8 mouse cellular contexts compared by ENCODE assay signal in genomic region chr12:113138901-113139864, GRCm38 (mm10). TPM values are rescaled to one million over a fixed set of nuclear protein-coding genes. Genes with fewer than 3 reads are reported as not detected.
DNase-seq lines count a peak whose midpoint lies in the region; ATAC-seq and TF ChIP-seq lines count a peak whose summit lies in the region.

No protein-coding gene starts in this region.

- H3K4me1 ChIP-seq in heart, adult 2 months (ENCODE audit: control insufficient read depth, insufficient read depth, low read length), result peaks cover 14% of the 10 kb centered on the region
- H3K4me1 ChIP-seq in forebrain, embryonic 16.5 days (replicated peaks; ENCODE audit: control insufficient read depth, insufficient read depth, low read length), result peaks cover 43% of the 10 kb centered on the region
- peaks cover 34% of the 10 kb centered on the region for H3K4me1 ChIP-seq in kidney, embryonic 14.5 days (ENCODE audit: control insufficient read depth, insufficient read depth, low read length)

- TF ChIP-seq CTCF in heart, adult 2 months (IDR thresholded peaks at IDR 0.05), result no peak

- TF ChIP-seq EP300 in heart, adult 2 months (IDR thresholded peaks at IDR 0.05; ENCODE audit: insufficient read depth, low read depth, low read length), result 0 out of 2 replicates have a peak, but pooled peaks have one; percentile 6

- intact Hi-C loops in heart, adult 2 months (cut with DNase I), result loop anchor here (2.0 kb wide), 1 partner anchor 20 kb away; no protein-coding TSS in a partner anchor

- no peaks in the 10 kb centered on the region for H3K27me3 ChIP-seq in heart, adult 2 months (ENCODE audit: control insufficient read depth, insufficient read depth, low read length)
- H3K27me3 ChIP-seq in forebrain, embryonic 16.5 days (replicated peaks; ENCODE audit: control insufficient read depth, insufficient read depth, low read length), result no peaks in the 10 kb centered on the region
- H3K27me3 ChIP-seq in kidney, embryonic 14.5 days (ENCODE audit: control insufficient read depth, insufficient read depth, low read length), result 0 out of 2 replicates have a peak, but pooled peaks cover 7% of the 10 kb centered on the region

- peaks cover 6% of the 10 kb centered on the region for H3K36me3 ChIP-seq in heart, adult 2 months (ENCODE audit: control insufficient read depth, insufficient read depth, low read length)
- peaks cover 29% of the 10 kb centered on the region for H3K36me3 ChIP-seq in forebrain, embryonic 16.5 days (ENCODE audit: control insufficient read depth, insufficient read depth)
- H3K36me3 ChIP-seq in kidney, embryonic 14.5 days (ENCODE audit: control insufficient read depth, insufficient read depth, low read length), result peaks cover 46% of the 10 kb centered on the region

- 44% methylated on average over 11 of the region's 11 CpGs for WGBS in heart, adult 2 months
- 21% methylated on average over 11 of the region's 11 CpGs for WGBS in forebrain, embryonic 16.5 days
- WGBS in kidney, embryonic 14.5 days, result 42% methylated on average over 11 of the region's 11 CpGs

- no peak for ATAC-seq in forebrain, embryonic 16.5 days
- peak; percentile 0; the same call in 1 of the 2 replicates for ATAC-seq in kidney, embryonic 14.5 days (ENCODE audit: low FRiP score, low TSS enrichment)

- TF ChIP-seq POLR2A in heart, adult 2 months (IDR thresholded peaks at IDR 0.05; ENCODE audit: insufficient read depth, low read depth, low read length), result no peak

- no peaks in the 10 kb centered on the region for H3K9me3 ChIP-seq in forebrain, embryonic 16.5 days (ENCODE audit: control insufficient read depth, low read length)
- H3K9me3 ChIP-seq in kidney, embryonic 14.5 days (ENCODE audit: control insufficient read depth, low read length), result no peaks in the 10 kb centered on the region

- DNase-seq in heart, adult 2 months, result peak; percentile 41 to 54
- DNase-seq in heart, adult 8-10 months (ENCODE audit: low spot score), result no peak
- DNase-seq in lung, postnatal 25 days (ENCODE audit: low spot score), result peak; percentile 85
- DNase-seq in c-Kit-positive CD71-positive TER-119-positive erythroid progenitor cells, embryonic 14.5 days (ENCODE audit: low spot score), result no peak
- DNase-seq in thymus, postnatal 0 days (ENCODE audit: low spot score), result no peak
- DNase-seq in thymus, postnatal 25 days, result no peak

- peak overlapping the region; percentile 84 for H3K4me2 ChIP-seq in forebrain, embryonic 16.5 days (ENCODE audit: low read length)
- peak overlapping the region; percentile 65 for H3K4me2 ChIP-seq in kidney, embryonic 14.5 days (replicated peaks; ENCODE audit: low read depth, low read length)

- H3K4me3 ChIP-seq in heart, adult 2 months, result peak overlapping the region; percentile 84
- H3K4me3 ChIP-seq in forebrain, embryonic 16.5 days (replicated peaks; ENCODE audit: low read length), result peak overlapping the region; percentile 79
- H3K4me3 ChIP-seq in kidney, embryonic 14.5 days (ENCODE audit: low read length), result peak overlapping the region; percentile 54

- H3K9ac ChIP-seq in heart, adult 2 months (ENCODE audit: low read depth, low read length), result peak overlapping the region; percentile 10; the same call in 1 of the 2 replicates
- peak overlapping the region; percentile 76 for H3K9ac ChIP-seq in forebrain, embryonic 16.5 days (replicated peaks; ENCODE audit: low read depth, low read length)
- no peak overlapping the region for H3K9ac ChIP-seq in kidney, embryonic 14.5 days (ENCODE audit: low read depth, low read length)

- 0 out of 2 replicates have a peak, but pooled peaks cover 1% of the 10 kb centered on the region for H3K79me2 ChIP-seq in heart, adult 2 months (replicated peaks; ENCODE audit: control insufficient read depth, insufficient read depth, low read length)

- H3K27ac ChIP-seq in heart, adult 2 months, result peak overlapping the region; percentile 100
- H3K27ac ChIP-seq in forebrain, embryonic 16.5 days (ENCODE audit: low read length), result peak overlapping the region; percentile 84
- no peak overlapping the region for H3K27ac ChIP-seq in kidney, embryonic 14.5 days (ENCODE audit: low read depth, low read length)

RNA-seq across cellular contexts. Expression of gene Crip2, which starts 0.9 kb away (rescaled TPM):
- total RNA-seq in heart, adult 2 months (2021), result 1,000 to 10,000 TPM; 1,390 to 1,660 TPM
- 3,159 and 3,188 TPM in 2 replicates for polyA plus RNA-seq in heart, adult 2 months (2012; rRNA removed)
- total RNA-seq in heart, adult 8-10 months (2022), result 1,000 to 10,000 TPM; 1,612 to 1,913 (median 1,690) TPM
- 426 and 444 TPM in 2 replicates for polyA plus RNA-seq in forebrain, embryonic 16.5 days (2015; fragmentation: Nextera tagmentation; extraction: Ambion mirVana)
- polyA plus RNA-seq in kidney, embryonic 14.5 days (2014; fragmentation: Nextera tagmentation; extraction: Ambion mirVana), result 162 and 174 TPM in 2 replicates
- 113 and 122 TPM in 2 replicates for polyA plus RNA-seq in thymus, postnatal 0 days (2015; fragmentation: Nextera tagmentation; extraction: Ambion mirVana)

RNA-seq across cellular contexts. Expression of gene Crip1, which starts 6.9 kb away (rescaled TPM):
- 100 to 1,000 TPM; 194 to 200 TPM for total RNA-seq in heart, adult 2 months (2021)
- 429 and 531 TPM in 2 replicates for polyA plus RNA-seq in heart, adult 2 months (2012; rRNA removed)
- total RNA-seq in heart, adult 8-10 months (2022), result 100 to 1,000 TPM; 154 to 215 (median 169) TPM
- 30.6 and 35.2 TPM in 2 replicates for polyA plus RNA-seq in forebrain, embryonic 16.5 days (2015; fragmentation: Nextera tagmentation; extraction: Ambion mirVana)
- polyA plus RNA-seq in kidney, embryonic 14.5 days (2014; fragmentation: Nextera tagmentation; extraction: Ambion mirVana), result 194 and 281 TPM in 2 replicates
- polyA plus RNA-seq in thymus, postnatal 0 days (2015; fragmentation: Nextera tagmentation; extraction: Ambion mirVana), result 2,725 and 3,094 TPM in 2 replicates

RNA-seq across cellular contexts. Expression of gene Tedc1, which starts 17.0 kb away (rescaled TPM):
- total RNA-seq in heart, adult 2 months (2021), result under 1 TPM; 0.34 to 0.52 TPM
- polyA plus RNA-seq in heart, adult 2 months (2012; rRNA removed), result 0.45 and 0.67 TPM in 2 replicates
- total RNA-seq in heart, adult 8-10 months (2022), result under 1 TPM; 0.12 to 0.49 (median 0.33) TPM
- 20.2 and 21.5 TPM in 2 replicates for polyA plus RNA-seq in forebrain, embryonic 16.5 days (2015; fragmentation: Nextera tagmentation; extraction: Ambion mirVana)
- 33.0 and 37.4 TPM in 2 replicates for polyA plus RNA-seq in kidney, embryonic 14.5 days (2014; fragmentation: Nextera tagmentation; extraction: Ambion mirVana)
- 49.4 and 71.1 TPM in 2 replicates for polyA plus RNA-seq in thymus, postnatal 0 days (2015; fragmentation: Nextera tagmentation; extraction: Ambion mirVana)

RNA-seq across cellular contexts. Expression of gene Mta1, which starts 41.1 kb away (rescaled TPM):
- total RNA-seq in heart, adult 2 months (2021), result 10 to 100 TPM; 44.8 to 54.8 TPM
- 35.4 and 42.4 TPM in 2 replicates for polyA plus RNA-seq in heart, adult 2 months (2012; rRNA removed)
- total RNA-seq in heart, adult 8-10 months (2022), result 10 to 100 TPM; 45.0 to 47.2 (median 46.1) TPM
- polyA plus RNA-seq in forebrain, embryonic 16.5 days (2015; fragmentation: Nextera tagmentation; extraction: Ambion mirVana), result 15.6 and 17.2 TPM in 2 replicates
- polyA plus RNA-seq in kidney, embryonic 14.5 days (2014; fragmentation: Nextera tagmentation; extraction: Ambion mirVana), result 23.0 and 26.2 TPM in 2 replicates
- polyA plus RNA-seq in thymus, postnatal 0 days (2015; fragmentation: Nextera tagmentation; extraction: Ambion mirVana), result 11.7 and 13.6 TPM in 2 replicates

RNA-seq across cellular contexts. Expression of gene Tmem121, which starts 46.5 kb away (rescaled TPM):
- under 1 TPM in 1 of 2 experiments, not detected in 1; 0.18 TPM for total RNA-seq in heart, adult 2 months (2021)
- 0.41 TPM in 1 of 2 replicates, not detected in the other for polyA plus RNA-seq in heart, adult 2 months (2012; rRNA removed)
- under 1 TPM in 2 of 4 experiments, not detected in 2; 0.16 to 0.22 TPM for total RNA-seq in heart, adult 8-10 months (2022)
- 38.8 and 46.9 TPM in 2 replicates for polyA plus RNA-seq in forebrain, embryonic 16.5 days (2015; fragmentation: Nextera tagmentation; extraction: Ambion mirVana)
- polyA plus RNA-seq in kidney, embryonic 14.5 days (2014; fragmentation: Nextera tagmentation; extraction: Ambion mirVana), result 4.2 and 13.9 TPM in 2 replicates
- polyA plus RNA-seq in thymus, postnatal 0 days (2015; fragmentation: Nextera tagmentation; extraction: Ambion mirVana), result 35.5 and 37.2 TPM in 2 replicates

Comparison
In these comparisons a context has a peak if more than half of its experiments do, and no peak if none do; other contexts are left out.
1. DNase-seq: peak in heart, adult 2 months (2 of 2) and lung, postnatal 25 days (single experiment); none in heart, adult 8-10 months (single experiment), c-Kit-positive CD71-positive TER-119-positive erythroid progenitor cells, embryonic 14.5 days (single experiment), thymus, postnatal 0 days (single experiment) and thymus, postnatal 25 days (single experiment).
2. RNA of gene Tedc1, which starts 17.0 kb away (polyA plus RNA-seq): 49.4 to 71.1 TPM in thymus, postnatal 0 days, 33.0 to 37.4 TPM in kidney, embryonic 14.5 days and 20.2 to 21.5 TPM in forebrain, embryonic 16.5 days; 0.45 to 0.67 TPM in heart, adult 2 months; every median in the first group is over 10 times any median in the second.
3. Peak in every context shown above with its lines, with median percentiles within 50 percentile points of each other: H3K4me3 ChIP-seq.